Mouse (Mus musculus): ENCODE results near the gene Pigk.
A peak's percentile ranks its signal among the peaks of the same experiment; 100 is the strongest.

Gene Pigk

GRCm38 (mm10) chr3:152905026-152905425 lies 191.1 kb downstream of the Pigk start:
- no peak for DNase-seq (ENCODE audit: low spot score)

GRCm38 (mm10) chr3:152905800-152906199 lies 191.9 kb downstream of the Pigk start:
- DNase-seq (ENCODE audit: low spot score): no peak

GRCm38 (mm10) chr3:152907087-152907486 lies 193.2 kb downstream of the Pigk start:
- no peak for DNase-seq (ENCODE audit: low spot score)

GRCm38 (mm10) chr3:152907683-152908082 lies 193.8 kb downstream of the Pigk start:
- no peak for DNase-seq (ENCODE audit: low spot score)

- no peak for DNase-seq (ENCODE audit: low spot score)
Observed at GRCm38 (mm10) chr3:152911578-152911977, 197.7 kb downstream of the Pigk start.

GRCm38 (mm10) chr3:152912216-152913101 lies 198.6 kb downstream of the Pigk start:
- DNase-seq (ENCODE audit: low spot score): peak; percentile 20

- DNase-seq (ENCODE audit: low spot score): no peak
Observed at GRCm38 (mm10) chr3:152913150-152913549, 199.2 kb downstream of the Pigk start.

- no peak for DNase-seq (ENCODE audit: low spot score)
Observed at GRCm38 (mm10) chr3:152913625-152914024, 199.7 kb downstream of the Pigk start.

- DNase-seq (ENCODE audit: low spot score): no peak
Observed at GRCm38 (mm10) chr3:152914376-152914775, 200.5 kb downstream of the Pigk start.

GRCm38 (mm10) chr3:152917579-152917978 lies 203.7 kb downstream of the Pigk start:
- no peak for DNase-seq (ENCODE audit: low spot score)

- DNase-seq (ENCODE audit: low spot score): no peak
Observed at GRCm38 (mm10) chr3:152919101-152919500, 205.2 kb downstream of the Pigk start.

GRCm38 (mm10) chr3:152920365-152920764 lies 206.5 kb downstream of the Pigk start:
- DNase-seq (ENCODE audit: low spot score): no peak

GRCm38 (mm10) chr3:152923530-152923929 lies 209.6 kb downstream of the Pigk start:
- no peak for DNase-seq (ENCODE audit: low spot score)

GRCm38 (mm10) chr3:152925364-152925763 lies 211.5 kb downstream of the Pigk start:
- no peak for DNase-seq (ENCODE audit: low spot score)

GRCm38 (mm10) chr3:152926166-152926565 lies 212.3 kb downstream of the Pigk start:
- DNase-seq (ENCODE audit: low spot score): no peak

- DNase-seq (ENCODE audit: low spot score): peak; percentile 15
Observed at GRCm38 (mm10) chr3:152928287-152928975, 214.5 kb downstream of the Pigk start.

- DNase-seq (ENCODE audit: low spot score): no peak
Observed at GRCm38 (mm10) chr3:152929256-152929787, 215.4 kb downstream of the Pigk start.

- DNase-seq (ENCODE audit: low spot score): peak; percentile 20
Observed at GRCm38 (mm10) chr3:152929788-152930281, 215.9 kb downstream of the Pigk start.

GRCm38 (mm10) chr3:152931354-152931753 lies 217.5 kb downstream of the Pigk start:
- no peak for DNase-seq (ENCODE audit: low spot score)

- no peak for DNase-seq (ENCODE audit: low spot score)
Observed at GRCm38 (mm10) chr3:152932096-152932495, 218.2 kb downstream of the Pigk start.

GRCm38 (mm10) chr3:152932544-152932943 lies 218.6 kb downstream of the Pigk start:
- DNase-seq (ENCODE audit: low spot score): no peak

- DNase-seq (ENCODE audit: low spot score): no peak
Observed at GRCm38 (mm10) chr3:152933737-152934136, 219.8 kb downstream of the Pigk start.

- no peak for DNase-seq (ENCODE audit: low spot score)
Observed at GRCm38 (mm10) chr3:152936313-152936712, 222.4 kb downstream of the Pigk start.
